Mouse (Mus musculus): ENCODE measurements around the gene Cbfa2t3. TPM values are rescaled to one million over a fixed set of nuclear protein-coding genes. Genes with fewer than 3 reads are reported as not detected.
A peak's percentile ranks its signal among the peaks of the same experiment; 100 is the strongest.

Cbfa2t3 gene
- total RNA-seq, 2 experiments from 2014 or later = 10.5 to 28.9 TPM

- DNase-seq (ENCODE audit: low spot score in 2 of 2) = no peak
These were observed 82.6 kb downstream of the Cbfa2t3 start for GRCm38 (mm10) chr8:122616181-122616905.

- DNase-seq (ENCODE audit: low spot score in 2 of 2) = peak; percentile 90 to 93
These were observed 87.4 kb downstream of the Cbfa2t3 start, which contains the start of the genes Galns and Trappc2l for GRCm38 (mm10) chr8:122611295-122612133. Gene Galns (minus strand): TSS chr8:122611463. Gene Trappc2l (plus strand): TSS chr8:122611640.

DNA sequence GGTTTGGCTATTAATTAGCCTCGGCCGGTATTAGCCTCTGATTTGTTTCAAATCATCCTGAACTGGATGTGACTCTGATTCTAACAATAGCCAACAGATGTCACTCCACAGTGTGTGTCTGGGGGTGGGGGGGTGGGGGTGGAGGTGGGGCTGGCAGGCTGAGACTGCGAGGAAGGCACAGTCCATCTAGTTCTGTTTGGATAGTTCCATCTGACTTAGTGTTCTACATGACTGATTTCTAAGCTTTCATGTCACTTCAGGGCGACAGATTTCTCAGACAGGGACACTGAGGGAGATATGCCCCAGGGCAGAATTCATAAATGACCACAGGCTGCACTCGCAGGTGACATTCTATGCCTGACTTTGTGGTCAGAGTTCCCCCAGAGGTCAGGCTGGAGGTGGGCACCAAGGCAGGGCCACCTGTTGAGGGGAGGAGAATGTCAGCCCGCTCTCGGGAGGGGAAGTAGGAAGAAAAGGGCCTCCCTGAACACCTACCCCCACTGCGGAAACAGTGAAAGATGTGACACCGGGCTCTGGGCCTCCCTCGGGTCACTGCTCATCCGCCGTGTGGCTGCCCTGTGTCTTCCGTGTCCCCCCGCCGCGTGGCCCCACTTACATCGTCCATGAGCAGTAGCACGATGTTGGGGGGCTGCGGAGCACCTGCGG is 88.2 kb downstream of the Cbfa2t3 start:
- DNase-seq (ENCODE audit: low spot score in 2 of 2) = no peak

GRCm38 (mm10) chr8:122610209-122610608 is 88.7 kb downstream of the Cbfa2t3 start:
- DNase-seq (ENCODE audit: low spot score in 2 of 2) = no peak

DNA sequence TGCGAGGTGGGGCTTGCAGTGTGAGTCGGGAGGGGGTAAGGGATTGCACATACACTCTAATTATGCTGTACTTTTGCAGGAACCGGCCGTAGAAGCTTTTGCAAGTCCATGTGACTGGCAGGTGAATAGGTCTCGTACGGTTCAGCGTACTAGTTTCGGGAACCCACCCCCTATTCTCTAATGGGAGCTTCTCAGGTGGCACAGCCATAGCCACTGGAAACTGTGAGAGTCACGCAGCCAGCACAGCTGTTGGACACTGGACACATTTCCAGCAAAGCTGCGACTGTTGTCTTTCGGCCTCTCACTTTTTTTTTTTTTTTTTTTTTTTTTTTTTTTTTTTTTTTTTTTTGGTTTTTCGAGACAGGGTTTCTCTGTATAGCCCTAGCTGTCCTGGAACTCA is 92.1 kb downstream of the Cbfa2t3 start:
- no peak for DNase-seq (ENCODE audit: low spot score in 2 of 2)

DNA sequence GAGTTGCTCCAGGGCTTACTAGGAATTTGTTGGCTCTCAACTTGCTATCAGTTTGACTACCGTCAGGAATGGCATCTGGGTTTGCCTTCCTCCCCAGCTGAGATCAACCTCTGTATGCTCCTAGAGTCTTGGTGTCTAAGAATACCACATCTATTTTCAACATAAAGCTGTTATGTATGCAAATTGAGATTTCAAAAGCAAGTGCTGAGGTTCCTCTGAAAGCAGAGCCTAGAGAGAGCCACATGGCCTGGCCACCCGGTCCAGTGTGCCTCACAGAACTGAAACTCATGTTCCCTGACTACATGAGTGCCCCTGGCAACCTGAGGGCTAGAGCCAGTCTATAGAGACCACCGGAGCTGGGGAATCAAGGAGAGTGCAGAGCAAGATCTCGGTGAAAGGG is 93.5 kb downstream of the Cbfa2t3 start:
- no peak for DNase-seq (ENCODE audit: low spot score in 2 of 2)

DNA sequence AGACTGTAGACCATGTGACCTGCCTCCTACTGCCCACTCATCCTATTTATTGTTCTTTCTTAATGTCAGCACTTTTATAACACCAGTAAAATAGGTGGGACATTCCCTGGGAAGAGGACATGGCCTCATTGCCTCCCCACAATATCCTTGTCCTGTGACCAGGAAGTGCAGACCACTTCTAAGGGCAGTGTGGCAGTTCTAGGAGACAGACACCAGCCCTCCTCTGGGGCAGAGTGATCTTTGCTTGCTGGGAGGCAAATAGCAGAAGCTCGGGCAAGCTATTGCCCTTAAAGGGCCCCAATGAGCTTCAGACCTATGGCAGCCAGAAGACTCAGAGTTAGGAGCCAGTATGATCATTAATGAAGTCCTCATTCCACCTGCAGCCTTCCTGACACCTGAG is 94.3 kb downstream of the Cbfa2t3 start:
- DNase-seq (ENCODE audit: low spot score in 2 of 2) = no peak

- DNase-seq (ENCODE audit: low spot score in 2 of 2) = no peak
These were observed 98.2 kb downstream of the Cbfa2t3 start for GRCm38 (mm10) chr8:122600666-122601065.

GRCm38 (mm10) chr8:122596031-122596430 is 102.9 kb downstream of the Cbfa2t3 start:
- DNase-seq (ENCODE audit: low spot score in 2 of 2) = no peak

DNA sequence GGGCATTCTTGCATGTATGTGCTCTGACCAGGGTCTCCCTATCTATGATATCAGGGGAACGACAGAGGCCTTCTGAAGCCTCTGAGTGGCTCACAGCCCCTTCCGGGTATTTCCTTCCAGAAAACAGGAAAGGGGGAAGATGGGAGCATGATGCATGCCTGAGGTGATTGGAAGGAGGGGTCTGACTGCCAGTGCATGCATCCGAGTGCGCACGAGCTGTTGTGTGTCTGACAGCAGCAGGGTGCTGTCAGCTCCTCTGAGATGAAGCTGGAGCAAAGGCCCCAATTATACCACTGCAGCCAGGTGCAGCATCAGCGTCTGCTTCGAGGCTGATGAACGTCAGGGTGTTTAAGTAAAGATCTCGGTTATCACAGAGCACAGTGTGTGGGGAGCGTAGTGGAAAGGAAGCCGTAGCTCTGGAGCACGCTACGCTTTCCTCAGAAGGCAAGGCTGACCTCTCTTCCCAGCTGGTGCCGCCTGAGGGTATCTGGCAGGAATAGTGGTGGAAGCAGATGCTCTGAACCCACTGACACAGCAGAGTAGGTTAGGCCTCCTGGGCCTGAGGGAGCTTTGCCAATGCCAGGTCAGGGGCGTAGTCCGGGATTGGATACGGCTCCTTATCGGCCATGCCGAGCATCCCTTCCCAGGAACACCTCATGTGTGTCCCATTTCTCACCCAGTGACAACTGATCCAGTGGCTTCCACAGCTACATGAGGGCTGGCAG is 105.0 kb downstream of the Cbfa2t3 start:
- DNase-seq (ENCODE audit: low spot score in 2 of 2) = no peak

DNA sequence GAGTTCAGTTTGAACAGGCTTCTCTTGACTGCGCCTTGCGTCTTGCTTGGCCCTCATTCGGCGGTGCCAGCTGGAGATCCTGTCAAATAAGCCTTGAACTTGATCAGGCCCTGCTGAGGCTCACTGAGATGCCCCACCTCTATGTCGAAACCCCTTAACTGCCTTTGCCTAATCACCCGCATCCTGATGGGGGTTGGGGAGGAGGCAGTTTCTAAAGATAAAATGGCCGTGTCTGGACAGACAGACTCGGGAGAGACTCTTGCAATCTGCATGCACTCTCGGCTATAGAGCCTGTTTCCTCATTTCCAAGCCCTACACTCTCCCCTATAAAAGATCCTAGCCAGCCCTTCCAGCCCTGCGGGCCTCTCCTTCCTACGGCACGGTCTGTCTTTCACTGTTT is 105.7 kb downstream of the Cbfa2t3 start:
- no peak for DNase-seq (ENCODE audit: low spot score in 2 of 2)

DNA sequence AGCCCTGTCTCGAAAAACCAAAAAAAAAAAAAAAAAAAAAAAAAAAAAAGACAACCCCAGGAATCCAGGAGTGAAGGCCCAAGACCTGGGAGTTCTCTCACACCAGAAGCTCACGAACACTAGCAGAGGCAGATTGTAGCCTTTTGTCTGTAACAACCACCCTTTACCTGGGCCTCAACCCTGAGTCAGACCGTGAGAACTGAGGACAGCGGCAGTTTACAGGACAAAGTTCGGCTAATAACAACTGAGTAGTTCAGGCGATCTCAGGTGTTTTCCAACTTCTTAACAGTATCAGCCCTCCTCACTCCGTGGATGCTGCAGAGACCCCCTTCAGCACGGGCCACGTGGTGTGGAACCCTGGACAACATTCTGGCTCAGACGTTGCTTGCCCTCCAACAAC is 112.2 kb downstream of the Cbfa2t3 start:
- DNase-seq (ENCODE audit: low spot score in 2 of 2) = no peak

- no peak for DNase-seq (ENCODE audit: low spot score in 2 of 2)
These were observed 112.7 kb downstream of the Cbfa2t3 start for GRCm38 (mm10) chr8:122586171-122586570.

- no peak for DNase-seq (ENCODE audit: low spot score in 2 of 2)
These were observed 113.5 kb downstream of the Cbfa2t3 start for GRCm38 (mm10) chr8:122585411-122585891.

- no peak for DNase-seq (ENCODE audit: low spot score in 2 of 2)
These were observed 113.9 kb downstream of the Cbfa2t3 start for GRCm38 (mm10) chr8:122584981-122585380.

- DNase-seq (ENCODE audit: low spot score in 2 of 2) = no peak
These were observed 118.0 kb downstream of the Cbfa2t3 start for GRCm38 (mm10) chr8:122580926-122581325.

- no peak for DNase-seq (ENCODE audit: low spot score in 2 of 2)
These were observed 119.7 kb downstream of the Cbfa2t3 start for GRCm38 (mm10) chr8:122579196-122579595.

GRCm38 (mm10) chr8:122577116-122577515 is 121.8 kb downstream of the Cbfa2t3 start:
- DNase-seq (ENCODE audit: low spot score in 2 of 2) = no peak

DNA sequence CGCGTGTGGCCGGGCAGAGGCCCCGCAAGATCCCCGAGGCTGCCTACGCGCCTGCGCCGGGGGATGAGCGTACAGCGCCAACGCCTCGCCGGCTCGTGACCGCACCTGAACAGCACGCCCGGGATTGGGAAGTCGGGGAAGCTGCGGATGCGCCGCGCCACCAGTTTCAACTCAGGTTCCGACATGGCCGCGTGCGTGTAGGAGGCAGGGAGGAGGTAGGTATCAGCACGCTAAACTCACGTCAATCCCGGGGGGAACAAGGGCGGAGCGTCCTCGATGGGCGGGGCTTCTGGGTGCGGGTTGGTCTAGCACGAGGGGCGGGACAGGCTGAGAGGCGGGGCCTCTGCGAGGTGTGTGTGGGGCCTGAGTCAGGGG is 122.3 kb downstream of the Cbfa2t3 start, which contains the start of gene Aprt:
Gene Aprt, minus strand, starts transcription at position 262 of the 375 bp plus-strand sequence.
- peak; percentile 92 to 93 for DNase-seq (ENCODE audit: low spot score in 2 of 2)

DNA sequence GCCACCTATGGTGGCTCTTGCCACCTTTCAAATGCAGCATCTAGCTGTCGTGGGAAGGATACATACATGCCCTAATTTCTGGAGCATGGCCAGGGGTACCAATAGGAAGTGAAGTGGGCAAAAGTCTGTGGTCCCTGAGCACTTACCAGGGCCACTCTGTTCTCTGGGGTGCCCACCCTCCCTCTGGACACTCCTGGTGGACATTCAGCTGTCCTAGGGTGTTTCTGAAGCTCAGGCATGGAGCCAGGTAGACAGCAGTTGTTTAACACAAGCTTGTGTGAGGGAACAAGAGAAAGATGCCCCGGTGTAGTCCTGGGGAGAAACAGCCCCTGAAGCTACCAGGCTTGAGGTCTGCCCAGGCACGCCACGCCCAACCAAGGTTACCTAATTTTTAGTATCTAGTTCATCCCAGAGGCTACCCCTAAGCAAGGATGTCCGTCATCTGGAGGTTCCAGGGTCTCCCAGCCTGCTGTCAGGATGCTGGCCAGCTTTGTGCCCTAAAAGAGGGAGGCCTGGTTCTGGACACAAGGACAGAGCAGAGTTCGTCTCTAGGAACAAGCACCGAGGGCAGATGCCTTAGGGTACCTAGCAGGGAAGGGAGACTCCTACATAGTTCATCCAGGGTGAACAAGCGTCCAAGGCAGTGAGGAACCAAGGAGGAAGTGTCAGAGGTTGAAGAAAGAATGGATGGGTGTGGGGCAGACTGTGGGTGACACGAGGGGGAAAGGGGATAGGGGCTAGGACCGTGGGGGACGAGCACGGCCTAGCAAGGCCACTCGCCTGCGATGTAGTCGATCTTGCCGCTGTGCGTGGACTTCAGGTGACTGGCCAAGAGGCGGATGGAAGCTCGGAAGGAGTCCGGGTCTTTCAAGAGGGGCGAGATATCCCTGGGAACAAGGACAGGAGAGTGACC is 122.9 kb downstream of the Cbfa2t3 start:
- DNase-seq (ENCODE audit: low spot score in 2 of 2) = no peak
